Mouse (Mus musculus) G1E-ER4 (cell line): ENCODE measurements around the gene Aldh1a2. TPM values are rescaled to one million over a fixed set of nuclear protein-coding genes. Genes with fewer than 3 reads are reported as not detected.

Experiments used
- GATA1 ChIP-seq: IDR thresholded peaks from one replicate; pipeline ENCODE4 v1.8.0; 2012; ENCODE audit warnings: low read length, inconsistent platforms
- polyA plus RNA-seq: library from polyadenylated mRNA; stranded (reverse); fragments of >175 nt; gene quantifications from 2 replicates; pipeline ENCODE4 v1.2.3, GENCODE M21; 2012

Gene Aldh1a2
- polyA plus RNA-seq, 1 experiment = not detected

DNA sequence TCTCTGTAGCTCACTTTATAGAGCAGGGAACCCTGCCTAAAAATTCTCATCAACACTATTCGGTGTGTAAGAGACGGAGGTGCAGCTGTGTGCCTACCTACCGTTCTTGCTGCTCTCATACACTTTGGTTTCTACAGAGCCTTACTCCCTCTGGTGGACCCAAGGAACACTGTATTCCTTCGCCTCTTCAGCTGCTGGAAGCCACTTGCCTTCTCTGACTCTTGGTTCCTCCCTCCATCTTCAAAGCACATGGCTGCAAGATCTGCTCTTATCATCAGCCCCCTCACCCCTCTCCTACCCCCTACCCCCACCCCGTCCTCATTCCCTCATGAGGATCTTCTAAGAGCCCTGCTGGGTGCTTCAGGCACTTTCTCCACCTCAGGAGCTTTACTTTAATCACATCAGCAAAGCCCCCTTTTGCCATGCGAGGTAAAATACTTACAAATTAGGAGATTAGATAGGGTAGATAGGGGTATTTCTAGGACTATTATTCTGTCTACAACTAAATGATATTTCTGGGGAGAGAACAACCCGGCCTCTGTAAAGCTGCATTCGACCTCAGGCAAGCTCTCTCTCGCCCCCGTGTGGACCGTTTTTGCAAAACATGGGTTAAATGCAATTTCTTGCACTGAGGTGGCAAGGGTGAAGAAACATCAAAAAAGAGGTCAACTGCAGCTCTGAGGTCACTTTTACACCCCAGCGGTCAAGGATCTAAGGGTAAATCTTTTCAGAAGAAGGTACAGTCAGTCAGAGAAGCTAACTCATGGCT, 26.8 kb upstream of the Aldh1a2 start:
- TF ChIP-seq GATA1 = no peak

GRCm38 (mm10) chr9:71198826-71199225, 16.8 kb upstream of the Aldh1a2 start:
- no peak for TF ChIP-seq GATA1

- TF ChIP-seq GATA1 = no peak
These were observed 13.3 kb upstream of the Aldh1a2 start for GRCm38 (mm10) chr9:71202265-71202664.

- TF ChIP-seq GATA1 = no peak
These were observed 6.3 kb upstream of the Aldh1a2 start for GRCm38 (mm10) chr9:71209299-71209698.

GRCm38 (mm10) chr9:71210870-71211269, 4.7 kb upstream of the Aldh1a2 start:
- no peak for TF ChIP-seq GATA1

DNA sequence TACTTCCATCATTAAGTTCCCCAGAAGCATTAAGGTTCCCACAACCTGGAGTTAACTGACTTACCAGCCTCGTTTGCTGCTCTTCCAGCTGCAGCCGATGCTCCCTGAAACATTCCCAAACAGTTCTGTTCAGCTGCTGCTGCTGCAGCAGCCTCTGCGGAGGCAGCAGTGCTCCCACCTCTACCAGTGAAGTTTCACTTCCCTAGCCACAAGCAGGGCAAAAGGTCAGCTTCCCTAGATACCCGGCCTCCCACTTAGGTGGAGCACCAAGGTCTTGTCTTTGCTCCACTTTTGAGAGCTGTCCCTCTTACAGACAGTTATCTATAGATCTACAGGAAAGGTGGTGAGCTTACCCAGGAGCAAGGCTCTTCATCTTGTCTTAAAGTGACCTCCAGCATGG, 2.0 kb upstream of the Aldh1a2 start:
- no peak for TF ChIP-seq GATA1

- no peak for TF ChIP-seq GATA1
These were observed 727 bp downstream of the Aldh1a2 start for GRCm38 (mm10) chr9:71216036-71216995.

DNA sequence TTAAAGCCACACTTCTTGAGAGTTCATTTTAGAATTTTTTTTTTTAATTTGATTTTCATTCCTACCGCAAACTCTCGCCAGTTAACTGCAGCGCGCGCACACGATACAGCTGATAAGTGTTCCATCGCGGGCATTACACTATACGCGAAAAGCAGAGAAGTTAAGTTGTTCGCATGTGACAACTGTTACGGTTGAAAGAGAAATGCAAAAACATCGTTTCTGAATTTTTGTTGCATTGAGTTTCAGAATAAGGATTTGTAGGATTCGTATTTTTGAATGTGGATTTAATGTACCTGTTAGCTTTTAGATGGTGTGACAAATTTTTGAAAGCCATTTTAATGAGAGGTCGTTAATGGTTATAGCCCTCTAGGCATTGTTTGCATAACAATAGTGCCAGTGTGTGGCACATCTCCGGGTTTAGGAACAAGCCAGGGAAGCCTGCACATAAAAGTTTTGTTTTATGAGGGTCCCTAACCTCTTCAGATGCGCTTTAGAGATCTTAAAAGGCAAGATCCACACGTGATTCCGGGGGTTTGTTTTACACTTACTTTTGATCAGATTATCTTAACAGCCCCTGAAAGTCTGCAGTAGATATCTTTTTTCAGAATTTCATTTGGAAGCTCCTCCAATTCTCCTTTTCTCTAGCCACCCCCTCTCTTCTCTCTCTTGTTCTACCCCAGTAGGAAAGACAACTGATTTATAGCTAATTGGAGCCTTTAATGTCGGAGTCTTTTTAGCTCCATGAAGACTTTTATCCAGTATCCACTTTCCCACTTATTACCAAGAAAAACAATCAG, 1.6 kb downstream of the Aldh1a2 start:
- TF ChIP-seq GATA1 = no peak

GRCm38 (mm10) chr9:71217793-71218095, 2.2 kb downstream of the Aldh1a2 start:
- no peak for TF ChIP-seq GATA1

GRCm38 (mm10) chr9:71219161-71219560, 3.6 kb downstream of the Aldh1a2 start:
- no peak for TF ChIP-seq GATA1

GRCm38 (mm10) chr9:71220401-71220800, 4.8 kb downstream of the Aldh1a2 start:
- no peak for TF ChIP-seq GATA1

DNA sequence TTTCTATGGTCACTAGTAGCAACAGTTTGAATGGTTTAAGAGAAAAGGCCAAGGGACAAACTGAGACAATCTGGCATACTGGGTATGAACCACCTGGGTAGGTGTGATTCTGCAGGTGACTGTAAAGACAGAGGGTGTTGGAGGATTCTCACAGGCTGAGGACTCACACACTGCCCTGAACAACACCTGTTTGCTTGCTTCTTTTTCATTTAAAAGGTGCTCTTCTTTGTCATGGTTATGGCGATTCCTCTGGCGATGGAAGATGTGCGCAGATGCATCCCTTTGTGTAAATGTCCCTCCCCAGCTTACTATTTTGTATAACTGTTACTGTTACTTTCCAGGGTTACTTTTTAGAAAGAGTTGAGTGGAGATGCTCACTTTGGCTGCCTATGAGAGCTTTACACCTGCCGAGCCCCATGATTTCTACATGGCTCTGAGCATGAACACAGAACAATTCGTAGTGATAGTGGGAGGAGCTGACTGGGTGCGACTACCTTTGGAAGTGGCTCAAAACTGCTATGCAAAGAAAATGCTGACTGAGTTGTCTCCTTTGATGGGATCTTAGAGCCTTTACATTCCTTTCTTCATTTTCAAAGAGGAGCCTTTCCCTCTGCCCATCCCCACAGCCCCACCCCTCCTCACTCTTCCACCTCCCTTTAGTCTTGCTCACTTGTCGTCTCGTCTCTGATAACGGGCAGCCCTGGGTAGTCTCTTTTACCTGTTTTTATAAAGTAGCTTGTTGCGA, 11.8 kb downstream of the Aldh1a2 start:
- no peak for TF ChIP-seq GATA1

GRCm38 (mm10) chr9:71230011-71230410, 14.4 kb downstream of the Aldh1a2 start:
- no peak for TF ChIP-seq GATA1

GRCm38 (mm10) chr9:71236540-71236939, 21.0 kb downstream of the Aldh1a2 start:
- TF ChIP-seq GATA1 = no peak

DNA sequence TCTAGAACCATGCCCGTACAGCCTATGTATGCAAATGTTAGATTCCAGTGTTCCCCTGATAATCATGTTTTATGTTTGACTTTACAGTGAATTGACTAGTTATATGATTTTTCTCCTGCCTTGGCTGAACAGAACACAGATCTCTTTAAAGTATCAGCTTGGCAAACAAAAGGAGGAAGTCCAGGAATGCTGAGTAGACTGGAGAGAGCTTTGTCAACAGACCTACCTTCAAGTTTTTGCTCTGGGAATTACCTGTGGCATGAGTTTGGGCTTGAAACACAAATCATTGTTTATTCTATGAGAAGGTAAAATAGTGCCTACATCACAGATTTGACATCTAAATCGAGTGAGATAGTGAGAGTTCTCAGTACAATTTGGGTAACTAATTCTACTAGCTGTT, 24.3 kb downstream of the Aldh1a2 start:
- TF ChIP-seq GATA1 = no peak
